Mouse (Mus musculus): ENCODE data around the gene Lpcat3.
"Not testable (repeated sequence)": the region's sequence is repeated elsewhere in the genome, so short reads cannot be mapped to it uniquely, and the experiment has no call there.

Gene Lpcat3

GRCm38 (mm10) chr6:124662477-124663423 is at the start of gene Lpcat3:
TSS of gene Lpcat3 (plus strand) at chr6:124663027.
- peak; percentile 98 to 99 for DNase-seq (ENCODE audit: low spot score in 2 of 2)

DNA sequence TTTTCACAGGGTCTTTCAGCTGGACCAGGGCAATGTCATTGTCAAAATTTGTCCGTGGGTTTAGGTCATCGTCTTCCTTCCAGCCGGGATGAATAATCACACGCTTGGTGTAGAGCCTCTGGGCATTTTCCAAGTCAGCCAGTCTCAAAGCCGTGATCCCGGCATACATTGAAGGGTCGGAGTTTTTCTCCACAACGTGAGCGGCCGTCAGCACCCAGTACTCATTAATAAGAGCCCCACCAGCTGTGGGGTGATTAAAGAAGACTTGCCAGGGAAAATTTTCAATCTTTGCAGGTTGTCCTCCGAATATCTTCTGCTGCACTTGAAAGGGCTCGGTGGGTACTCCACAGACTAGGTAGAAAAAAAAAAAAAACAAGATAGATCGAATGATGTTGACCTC is 37.2 kb upstream of the Lpcat3 start:
- no peak for DNase-seq (ENCODE audit: low spot score in 2 of 2)

DNA sequence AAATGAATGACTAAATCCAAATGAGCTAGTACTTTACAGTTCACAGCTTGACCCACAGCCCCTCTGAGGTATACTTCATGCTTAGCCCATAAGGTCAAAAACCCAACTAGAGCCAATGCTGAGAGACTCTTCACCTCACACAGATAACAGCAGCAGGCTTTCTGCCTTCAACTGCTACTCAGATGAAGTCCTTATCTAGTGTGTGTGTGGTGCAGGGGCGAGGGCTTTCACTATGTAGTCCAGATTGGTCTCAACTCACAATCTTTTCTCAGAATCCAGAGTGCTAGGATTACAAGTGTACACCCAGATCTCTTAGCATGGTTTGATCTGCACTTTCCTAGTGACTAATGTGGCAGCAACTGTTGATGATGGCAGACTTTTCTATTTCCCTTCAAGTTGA is 36.6 kb upstream of the Lpcat3 start:
- not testable (repeated sequence) for DNase-seq (ENCODE audit: low spot score in 2 of 2)

GRCm38 (mm10) chr6:124630763-124631162 is 32.1 kb upstream of the Lpcat3 start:
- DNase-seq (ENCODE audit: low spot score in 2 of 2), result no peak

GRCm38 (mm10) chr6:124635985-124636384 is 26.8 kb upstream of the Lpcat3 start, which contains the start of gene C1s2:
TSS of gene C1s2 (minus strand) at chr6:124636085.
- DNase-seq (ENCODE audit: low spot score in 2 of 2), result not testable (repeated sequence)

- not testable (repeated sequence) for DNase-seq (ENCODE audit: low spot score in 2 of 2)
These were observed 25.9 kb upstream of the Lpcat3 start for GRCm38 (mm10) chr6:124636858-124637460.

DNA sequence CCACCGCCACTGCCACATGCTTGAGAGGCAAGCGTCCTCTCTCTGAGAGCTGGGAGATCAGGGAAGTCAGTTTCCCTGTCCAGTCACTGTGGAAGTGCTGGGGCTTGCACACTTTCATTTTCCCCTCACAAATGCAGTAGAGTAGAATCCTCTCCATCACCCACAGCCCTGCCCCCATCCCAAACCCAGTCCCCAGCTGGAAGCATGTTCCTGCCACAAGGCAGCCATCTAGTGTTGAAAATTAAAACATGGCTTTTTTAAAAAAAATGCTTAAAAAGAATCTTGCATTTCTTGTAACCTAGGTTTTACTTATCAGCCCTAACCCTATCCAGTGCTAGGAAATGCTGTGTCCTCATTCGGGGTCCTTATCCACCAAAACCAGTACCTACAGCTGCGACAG is 22.8 kb upstream of the Lpcat3 start:
- no peak for DNase-seq (ENCODE audit: low spot score in 2 of 2)

- peak; percentile 31 to 77 for DNase-seq (ENCODE audit: low spot score in 2 of 2)
These were observed 21.8 kb upstream of the Lpcat3 start for GRCm38 (mm10) chr6:124640997-124641396.

GRCm38 (mm10) chr6:124646394-124646793 is 16.4 kb upstream of the Lpcat3 start:
- DNase-seq (ENCODE audit: low spot score in 2 of 2), result no peak

GRCm38 (mm10) chr6:124655893-124656292 is 6.9 kb upstream of the Lpcat3 start:
- DNase-seq (ENCODE audit: low spot score in 2 of 2), result no peak

DNA sequence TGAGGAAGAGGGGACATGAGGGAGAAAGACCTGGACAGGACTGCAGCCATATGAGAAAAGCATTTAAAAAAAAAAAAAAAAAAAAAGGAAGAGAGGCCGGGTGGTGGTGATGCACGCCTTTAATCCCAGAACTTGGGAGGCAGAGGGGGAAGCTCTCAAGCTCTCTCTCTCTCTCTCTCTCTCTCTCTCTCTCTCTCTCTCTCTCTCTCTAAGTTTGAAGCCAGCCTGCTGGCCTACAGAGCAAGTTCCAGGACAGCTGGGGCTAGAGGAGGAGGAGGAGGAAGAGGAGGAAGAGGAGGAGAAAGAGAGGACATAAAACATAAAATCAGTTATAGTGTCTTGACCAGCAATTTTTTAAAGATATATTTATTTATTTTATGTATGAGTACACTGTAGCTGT is 4.8 kb upstream of the Lpcat3 start:
- no peak for DNase-seq (ENCODE audit: low spot score in 2 of 2)

- DNase-seq (ENCODE audit: low spot score in 2 of 2), result no peak
These were observed 1.5 kb upstream of the Lpcat3 start for GRCm38 (mm10) chr6:124661156-124661806.

DNA sequence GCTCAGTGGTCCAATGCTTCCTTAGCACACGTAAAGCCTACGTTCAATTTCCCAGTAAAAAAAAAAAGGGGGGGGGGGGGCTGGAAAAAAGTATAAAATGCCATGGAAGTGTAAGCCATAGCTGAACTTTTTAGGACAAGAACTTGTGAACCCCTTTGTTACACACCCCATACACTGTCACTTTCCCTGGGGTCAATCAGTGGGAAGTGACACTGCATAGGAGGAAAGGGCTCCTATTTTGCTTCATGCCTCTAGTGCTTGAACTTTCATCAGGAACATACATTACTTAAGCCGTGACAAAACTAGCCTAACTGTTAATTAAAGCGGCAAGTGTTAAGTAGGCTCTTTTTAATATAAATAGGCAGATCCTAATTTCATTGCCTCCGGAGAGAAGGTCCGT is 832 bp upstream of the Lpcat3 start:
- no peak for DNase-seq (ENCODE audit: low spot score in 2 of 2)

GRCm38 (mm10) chr6:124663424-124663795 is 583 bp downstream of the Lpcat3 start:
- DNase-seq (ENCODE audit: low spot score in 2 of 2), result no peak

DNA sequence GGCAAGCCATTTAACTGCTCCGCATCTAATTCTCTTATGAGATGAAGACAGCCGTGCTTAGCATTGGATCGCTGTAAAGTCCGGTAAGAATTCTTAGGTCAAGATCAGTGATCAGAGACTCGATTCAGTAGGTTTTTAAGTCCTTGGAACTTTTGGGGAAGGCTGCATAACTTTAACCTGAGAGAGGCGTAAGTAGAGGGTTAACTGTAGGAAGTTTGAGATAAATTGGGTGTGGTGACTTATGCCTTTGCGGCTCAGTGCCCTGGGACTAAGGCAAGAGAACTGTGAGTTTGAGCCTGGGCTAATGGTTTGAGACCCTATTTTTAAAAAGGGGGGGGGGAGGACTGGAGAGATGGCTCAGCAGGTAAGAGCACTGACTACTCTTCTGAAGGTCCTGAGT is 1.4 kb downstream of the Lpcat3 start:
- no peak for DNase-seq (ENCODE audit: low spot score in 2 of 2)

GRCm38 (mm10) chr6:124665011-124665410 is 2.2 kb downstream of the Lpcat3 start:
- no peak for DNase-seq (ENCODE audit: low spot score in 2 of 2)

- no peak for DNase-seq (ENCODE audit: low spot score in 2 of 2)
These were observed 6.5 kb downstream of the Lpcat3 start for GRCm38 (mm10) chr6:124669234-124669859.

DNA sequence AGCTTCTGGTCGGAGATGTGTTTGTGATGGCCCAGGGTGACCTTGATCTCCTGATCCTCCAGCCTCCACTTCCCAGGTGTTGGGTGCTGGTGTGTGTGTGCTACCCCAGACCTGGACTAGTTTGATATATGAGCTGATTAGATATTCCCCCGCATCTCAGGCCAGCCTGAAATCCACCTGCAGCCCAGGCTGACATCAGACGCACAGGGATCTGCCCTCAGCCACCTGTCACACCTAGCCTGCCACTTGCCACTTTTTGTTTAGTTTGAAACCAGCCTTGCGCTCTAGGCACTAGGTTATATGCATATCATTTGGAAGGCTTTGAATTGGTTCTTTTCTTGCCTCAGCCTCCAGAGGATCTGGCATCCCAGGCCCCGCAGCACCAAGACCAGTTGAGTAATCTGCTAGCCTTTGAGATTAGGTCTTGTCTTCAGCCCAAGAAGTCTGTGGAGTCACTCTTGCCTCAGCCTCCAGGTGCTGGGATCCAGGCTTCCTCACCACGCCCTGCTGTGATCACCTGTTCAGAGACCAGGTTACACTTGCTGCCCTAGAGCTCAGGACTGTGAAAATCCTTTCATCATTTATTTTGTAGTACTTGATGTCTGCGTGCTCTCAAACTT is 7.6 kb downstream of the Lpcat3 start:
- no peak for DNase-seq (ENCODE audit: low spot score in 2 of 2)

GRCm38 (mm10) chr6:124672100-124672499 is 9.3 kb downstream of the Lpcat3 start:
- no peak for DNase-seq (ENCODE audit: low spot score in 2 of 2)

GRCm38 (mm10) chr6:124673619-124674018 is 10.8 kb downstream of the Lpcat3 start:
- no peak for DNase-seq (ENCODE audit: low spot score in 2 of 2)

- no peak for DNase-seq (ENCODE audit: low spot score in 2 of 2)
These were observed 11.8 kb downstream of the Lpcat3 start for GRCm38 (mm10) chr6:124674591-124674990.

DNA sequence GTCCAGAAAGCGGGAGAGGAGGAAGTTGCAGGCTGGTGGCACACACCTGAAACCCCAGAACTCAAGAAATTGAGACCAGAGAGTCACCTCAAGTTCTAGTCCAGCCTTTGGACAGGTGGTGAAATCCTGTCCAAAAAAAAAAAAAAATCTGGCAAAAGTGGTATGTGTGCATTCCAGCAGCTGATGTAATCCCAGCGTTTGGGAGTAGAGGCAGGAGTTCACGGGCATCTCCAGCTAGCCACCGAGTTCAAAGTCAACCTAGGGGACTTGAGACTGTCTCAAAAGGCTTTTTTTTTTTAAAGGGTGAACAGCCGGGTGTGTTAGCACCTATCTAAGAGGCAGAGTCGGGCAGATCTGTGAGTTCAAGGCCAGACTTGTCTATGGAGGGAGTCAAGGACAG is 13.3 kb downstream of the Lpcat3 start:
- DNase-seq (ENCODE audit: low spot score in 2 of 2), result no peak
